Mouse (Mus musculus) gastrocnemius, postnatal 25 days (tissue): ENCODE measurements around the gene Pkn3. TPM values are rescaled to one million over a fixed set of nuclear protein-coding genes. Genes with fewer than 3 reads are reported as not detected.

Experiments used
- total RNA-seq, 2 experiments: library from RNA; stranded (reverse); gene quantifications; 1 replicate in 1 of 2; 2 replicates in 1 of 2; pipeline ENCODE4 v1.2.3; 2021

Gene Pkn3
- total RNA-seq, 2 experiments from 2014 or later: 3.8 to 5.4 TPM

Other genes with a start within 250 kb of the Pkn3 start
- gene Cercam, start 208.5 kb upstream of the Pkn3 start, total RNA-seq: 10 to 100 TPM in 1 of 2 experiments, 1 to 10 TPM in 1; 8.5 to 10.6 TPM
- 10 to 100 TPM; 10.3 to 14.7 TPM for gene Odf2, start 188.5 kb upstream of the Pkn3 start, total RNA-seq
- 10 to 100 TPM; 19.7 to 21.3 TPM for gene Gle1, start 142.3 kb upstream of the Pkn3 start, total RNA-seq
- gene Sptan1, start 112.1 kb upstream of the Pkn3 start, total RNA-seq: 10 to 100 TPM; 56.9 to 64.4 TPM
- 1 to 10 TPM; 3.3 to 3.4 TPM for gene Wdr34, start 28.8 kb upstream of the Pkn3 start, total RNA-seq
- 10 to 100 TPM; 75.4 to 85.1 TPM for gene Set, start 20.3 kb upstream of the Pkn3 start, total RNA-seq
- gene Zdhhc12, start 16.0 kb downstream of the Pkn3 start, total RNA-seq: 1 to 10 TPM; 2.4 to 3.1 TPM
- gene Zer1, start 46.9 kb downstream of the Pkn3 start, total RNA-seq: 10 to 100 TPM; 20.1 to 20.3 TPM
- gene Tbc1d13, start 56.1 kb downstream of the Pkn3 start, total RNA-seq: 10 to 100 TPM; 12.2 to 13.5 TPM
- 10 to 100 TPM; 56.2 to 62.1 TPM for gene Endog, start 93.8 kb downstream of the Pkn3 start, total RNA-seq
- gene Spout1, start 100.8 kb downstream of the Pkn3 start, total RNA-seq: 1 to 10 TPM; 4.3 to 4.8 TPM
- 10 to 100 TPM; 22.9 to 24.6 TPM for gene Kyat1, start 128.2 kb downstream of the Pkn3 start, total RNA-seq
- 10 to 100 TPM; 16.2 to 17.1 TPM for gene Lrrc8a, start 160.0 kb downstream of the Pkn3 start, total RNA-seq
- 1 to 10 TPM in 1 of 2 experiments, under 1 TPM in 1; 0.64 to 1.2 TPM for gene Gm28035, start 162.9 kb downstream of the Pkn3 start, total RNA-seq
- gene Phyhd1, start 188.5 kb downstream of the Pkn3 start, total RNA-seq: 10 to 100 TPM in 1 of 2 experiments, 1 to 10 TPM in 1; 8.4 to 19.5 TPM
- gene Gm28038, start 203.4 kb downstream of the Pkn3 start, total RNA-seq: not detected
- 10 to 100 TPM; 18.2 to 20.0 TPM for gene Dolk, start 208.7 kb downstream of the Pkn3 start, total RNA-seq
- gene Nup188, start 208.7 kb downstream of the Pkn3 start, total RNA-seq: 1 to 10 TPM; 7.8 to 9.9 TPM